Mouse (Mus musculus) intestine, postnatal 0 days (tissue): ENCODE results near the gene Nol3. TPM values are rescaled to one million over a fixed set of nuclear protein-coding genes. Genes with fewer than 3 reads are reported as not detected.

Experiments used
- ATAC-seq: fragments of 200-750 bp; cut with Nextera tagmentation; 2 replicates; pipeline ENCODE4 v1.8.0; 2017; ENCODE audit warnings: mild to moderate bottlenecking, moderate TSS enrichment, moderate library complexity
- H3K27ac ChIP-seq: fragments of 300-500 bp; sonication (generic); 2 replicates; pipeline ENCODE4 v1.5.1; 2014; ENCODE audit warnings: mild to moderate bottlenecking, low read depth, low read length, moderate library complexity
- H3K27me3 ChIP-seq: fragments of 300-500 bp; sonication (generic); replicated peaks from 2 replicates; pipeline ENCODE4 v1.6.1; 2014; ENCODE audit warnings: low read length, mixed read lengths; ENCODE audit not compliant: control insufficient read depth, insufficient read depth
- H3K36me3 ChIP-seq: fragments of 300-500 bp; sonication (generic); 2 replicates; pipeline ENCODE4 v1.6.1; 2014; ENCODE audit warnings: mild to moderate bottlenecking, moderate library complexity; ENCODE audit not compliant: control insufficient read depth, insufficient read depth
- H3K4me1 ChIP-seq: fragments of 300-500 bp; sonication (generic); replicated peaks from 2 replicates; pipeline ENCODE4 v1.6.1; 2014; ENCODE audit warnings: antibody characterized with exemption, low read length, mixed read lengths; ENCODE audit not compliant: control insufficient read depth, insufficient read depth
- H3K4me2 ChIP-seq: fragments of 300-500 bp; sonication (generic); replicated peaks from 2 replicates; pipeline ENCODE4 v1.6.1; 2014; ENCODE audit warnings: low read depth, mild to moderate bottlenecking, moderate library complexity
- H3K4me3 ChIP-seq: fragments of 300-500 bp; sonication (generic); 2 replicates; pipeline ENCODE4 v1.5.1; 2014; ENCODE audit warnings: low read depth, low read length
- H3K9ac ChIP-seq: fragments of 300-500 bp; sonication (generic); 2 replicates; pipeline ENCODE4 v1.6.1; 2014; ENCODE audit warnings: mild to moderate bottlenecking, low read depth, low read length
- H3K9me3 ChIP-seq: fragments of 300-500 bp; sonication (generic); 2 replicates; pipeline ENCODE4 v1.6.1; 2016; ENCODE audit warnings: mixed run types; ENCODE audit not compliant: control insufficient read depth
- CTCF ChIP-seq: sonication (generic); IDR thresholded peaks from 2 replicates; pipeline ENCODE4 v1.5.1; 2016; ENCODE audit warnings: low read depth, mild to moderate bottlenecking, control low read depth, antibody characterized with exemption, moderate library complexity
- WGBS: fragments of 180-500 bp; shearing (Covaris S2); extraction: QIAGEN DNeasy Blood & Tissue Kit; methylation state at CpG from one replicate; pipeline ENCODE4 v1.1.7; 2014; 5-methylcytosine and 5-hydroxymethylcytosine counted together
- polyA plus RNA-seq: library from polyadenylated mRNA; unstranded; fragments of >200 nt; fragmentation: Nextera tagmentation; extraction: Ambion mirVana; gene quantifications from 2 replicates; pipeline ENCODE4 v1.2.1, GENCODE M21; 2015

Nol3 gene
- polyA plus RNA-seq, 1 experiment from 2014 or later: 0.76 TPM

DNA sequence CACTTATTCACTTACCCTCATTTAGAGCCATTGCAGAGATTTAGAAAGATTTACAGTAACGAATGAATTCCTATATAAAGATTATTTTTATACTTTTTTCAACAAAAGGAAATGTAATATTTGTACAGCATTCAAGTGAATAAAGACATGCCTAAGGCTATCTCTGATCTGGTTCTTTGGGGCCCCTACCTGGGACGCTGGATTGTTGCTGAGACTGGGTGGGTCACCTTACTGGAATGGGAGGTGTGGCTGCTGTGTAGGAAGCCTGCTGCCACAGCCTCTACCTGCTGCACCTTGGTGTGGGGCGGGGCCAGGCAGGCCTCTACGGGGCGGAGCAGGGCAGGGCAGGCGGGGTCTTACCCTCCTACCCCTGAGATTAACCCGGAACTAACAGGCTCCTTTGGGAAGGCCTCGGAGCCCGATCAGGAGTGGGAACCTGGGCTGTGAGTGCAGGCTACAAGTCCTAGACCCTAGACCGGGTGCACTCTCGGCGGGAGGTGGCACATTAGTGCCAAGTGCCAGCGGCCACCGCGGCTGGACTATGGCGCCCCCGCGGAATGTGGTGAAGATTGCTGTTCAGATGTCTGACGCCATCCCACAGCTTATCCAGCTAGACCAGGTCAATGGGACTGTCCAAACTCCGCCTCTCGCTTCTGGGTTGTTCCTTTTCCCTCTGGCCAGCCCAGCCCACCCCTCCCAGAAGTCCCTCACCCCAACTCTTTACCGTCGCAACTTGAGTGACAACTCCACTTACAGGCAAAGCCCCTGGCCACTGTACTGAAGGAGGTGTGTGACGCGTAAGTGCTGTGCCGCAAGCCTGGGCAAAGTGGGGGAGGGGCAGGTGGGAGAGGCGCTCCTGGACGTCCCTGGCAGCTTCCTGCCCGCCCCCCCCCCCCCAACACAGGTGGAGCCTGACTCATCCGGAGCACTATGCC lies 29.5 kb downstream of the Nol3 start, which contains the start of gene Elmo3:
Gene Elmo3, plus strand, starts transcription at position 391 of the 935 bp plus-strand sequence.
- Histone ChIP-seq H3K4me3 (peak within 1 kb of the TSS; percentile 46), H3K4me1 (peaks cover 4% of the 10 kb centered on the region; the same call in 1 of the 2 replicates), H3K27me3 (no peaks in the 10 kb centered on the region), H3K9ac (peak within 1 kb of the TSS; percentile 65), H3K36me3 (peaks cover 65% of the 10 kb centered on the region), H3K4me2 (peak within 1 kb of the TSS; percentile 82), H3K27ac (peak within 1 kb of the TSS; percentile 91), H3K9me3 (no peaks in the 10 kb centered on the region)
- ATAC-seq: peak; percentile 96
- WGBS: 3% methylated on average over 29 of the region's 30 CpGs
- TF ChIP-seq CTCF: peak; percentile 32

DNA sequence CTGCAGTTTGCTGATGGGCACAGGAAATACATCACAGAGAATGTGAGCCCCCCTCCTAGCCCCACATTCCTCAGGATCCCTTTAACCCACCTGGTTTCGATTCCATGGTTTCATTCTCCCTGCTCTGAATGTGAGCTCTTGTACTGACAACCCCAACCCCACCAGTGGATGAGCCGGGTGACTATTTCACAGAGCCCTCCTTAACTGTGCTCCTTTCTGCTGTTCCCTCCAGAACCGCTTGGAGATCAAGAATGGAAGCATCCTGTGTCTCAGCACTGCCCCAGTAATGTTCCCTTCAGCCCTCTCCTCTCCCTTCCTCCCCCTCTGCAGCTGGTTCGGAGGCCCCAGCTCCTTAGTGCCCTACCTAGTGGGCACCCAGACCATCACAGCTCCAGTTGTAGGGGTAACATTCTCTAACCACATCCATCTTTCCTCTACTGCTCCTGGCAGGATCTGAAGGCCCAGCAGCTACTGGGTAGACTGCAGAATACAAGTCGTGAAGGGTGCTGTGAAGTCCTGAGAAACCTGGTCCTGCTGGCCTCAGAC lies 30.3 kb downstream of the Nol3 start:
- Histone ChIP-seq H3K9ac (peak overlapping the region; percentile 65), H3K4me2 (peak overlapping the region; percentile 82), H3K9me3 (no peaks in the 10 kb centered on the region), H3K4me3 (peak overlapping the region; percentile 46), H3K36me3 (peaks cover 62% of the 10 kb centered on the region), H3K4me1 (peaks cover 4% of the 10 kb centered on the region; the same call in 1 of the 2 replicates), H3K27ac (peak overlapping the region; percentile 91; the same call in 1 of the 2 replicates), H3K27me3 (no peaks in the 10 kb centered on the region)
- peak; percentile 26 for TF ChIP-seq CTCF
- no peak for ATAC-seq
- WGBS: 22% methylated on average over 5 of the region's 5 CpGs

DNA sequence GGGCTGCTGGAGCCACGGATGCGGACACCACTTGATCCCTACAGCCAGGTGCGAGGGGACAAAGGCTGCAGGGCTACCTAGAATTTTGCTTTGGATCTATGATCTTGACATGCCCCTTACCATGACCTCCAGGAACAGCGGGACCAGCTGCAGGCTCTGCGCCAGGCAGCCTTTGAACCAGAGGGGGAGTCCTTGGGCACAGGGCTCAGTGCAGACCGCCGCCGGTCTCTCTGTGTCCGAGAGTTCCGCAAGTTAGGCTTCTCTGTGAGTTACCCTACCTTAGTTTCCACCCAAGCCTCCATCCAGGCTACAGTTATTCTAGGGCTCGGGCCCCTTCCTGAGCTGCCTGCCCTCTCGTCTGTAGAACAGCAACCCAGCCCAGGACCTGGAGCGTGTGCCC lies 31.7 kb downstream of the Nol3 start:
- Histone ChIP-seq H3K4me3 (no peak overlapping the region), H3K27me3 (no peaks in the 10 kb centered on the region), H3K4me1 (peaks cover 4% of the 10 kb centered on the region; the same call in 1 of the 2 replicates), H3K4me2 (no peak overlapping the region), H3K27ac (no peak overlapping the region), H3K36me3 (peaks cover 58% of the 10 kb centered on the region), H3K9ac (no peak overlapping the region), H3K9me3 (no peaks in the 10 kb centered on the region)
- 94% methylated on average over 13 of the region's 13 CpGs for WGBS
- ATAC-seq: no peak
- no peak for TF ChIP-seq CTCF

DNA sequence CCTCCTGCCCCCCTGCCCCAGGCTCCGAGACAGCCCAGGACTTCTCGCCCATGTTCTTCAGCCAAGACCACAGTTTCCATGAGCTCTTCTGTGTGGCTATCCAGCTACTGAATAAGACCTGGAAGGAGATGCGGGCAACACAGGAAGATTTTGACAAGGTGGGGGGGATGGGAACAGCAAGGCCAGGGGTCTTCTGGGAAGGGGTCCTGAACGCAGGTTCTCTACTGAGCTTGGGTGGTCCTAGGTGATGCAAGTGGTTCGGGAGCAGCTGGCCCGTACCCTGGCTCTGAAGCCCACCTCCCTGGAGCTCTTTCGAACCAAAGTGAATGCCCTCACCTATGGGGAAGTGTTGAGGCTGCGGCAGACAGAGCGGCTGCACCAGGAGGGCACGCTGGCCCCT lies 32.5 kb downstream of the Nol3 start:
- Histone ChIP-seq H3K27me3 (no peaks in the 10 kb centered on the region), H3K27ac (no peak overlapping the region), H3K9ac (no peak overlapping the region), H3K4me2 (no peak overlapping the region), H3K36me3 (peaks cover 62% of the 10 kb centered on the region), H3K4me3 (no peak overlapping the region), H3K4me1 (peaks cover 4% of the 10 kb centered on the region; the same call in 1 of the 2 replicates), H3K9me3 (no peaks in the 10 kb centered on the region)
- 92% methylated on average over 10 of the region's 10 CpGs for WGBS
- ATAC-seq: no peak
- no peak for TF ChIP-seq CTCF

DNA sequence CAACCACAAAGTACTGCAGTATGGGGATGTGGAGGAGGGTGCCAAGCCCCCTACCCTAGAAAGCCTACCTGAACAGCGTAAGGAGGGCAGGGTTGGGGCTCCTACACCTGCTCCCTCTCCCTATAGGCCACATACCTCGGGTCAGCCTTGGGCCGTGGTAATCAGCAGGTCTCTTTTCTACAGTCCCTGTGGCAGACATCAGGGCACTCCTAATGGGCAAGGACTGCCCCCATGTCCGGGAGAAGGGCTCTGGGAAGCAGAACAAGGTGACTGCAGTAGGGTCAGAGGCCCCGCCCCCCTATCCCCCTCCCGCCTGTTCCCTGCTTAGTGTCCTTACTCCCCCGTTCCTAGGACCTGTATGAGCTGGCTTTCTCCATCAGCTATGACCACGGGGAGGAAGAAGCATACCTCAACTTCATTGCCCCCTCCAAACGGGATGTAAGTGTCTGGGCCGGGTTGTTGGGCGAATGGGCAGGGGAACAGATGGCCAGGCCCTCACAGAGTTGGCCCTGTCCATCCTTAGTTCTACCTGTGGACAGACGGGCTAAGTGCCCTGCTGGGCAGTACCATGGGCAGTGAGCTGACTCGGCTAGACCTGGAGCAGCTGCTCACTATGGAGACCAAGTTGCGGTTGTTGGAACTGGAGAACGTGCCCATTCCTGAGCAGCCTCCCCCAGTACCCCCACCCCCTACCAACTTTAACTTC lies 33.4 kb downstream of the Nol3 start:
- Histone ChIP-seq H3K36me3 (peaks cover 65% of the 10 kb centered on the region), H3K9ac (no peak overlapping the region), H3K27me3 (no peaks in the 10 kb centered on the region), H3K27ac (no peak overlapping the region), H3K4me3 (no peak overlapping the region), H3K9me3 (no peaks in the 10 kb centered on the region), H3K4me1 (peaks cover 4% of the 10 kb centered on the region; the same call in 1 of the 2 replicates), H3K4me2 (no peak overlapping the region)
- no peak for TF ChIP-seq CTCF
- WGBS: 84% methylated on average over 15 of the region's 15 CpGs
- ATAC-seq: no peak

DNA sequence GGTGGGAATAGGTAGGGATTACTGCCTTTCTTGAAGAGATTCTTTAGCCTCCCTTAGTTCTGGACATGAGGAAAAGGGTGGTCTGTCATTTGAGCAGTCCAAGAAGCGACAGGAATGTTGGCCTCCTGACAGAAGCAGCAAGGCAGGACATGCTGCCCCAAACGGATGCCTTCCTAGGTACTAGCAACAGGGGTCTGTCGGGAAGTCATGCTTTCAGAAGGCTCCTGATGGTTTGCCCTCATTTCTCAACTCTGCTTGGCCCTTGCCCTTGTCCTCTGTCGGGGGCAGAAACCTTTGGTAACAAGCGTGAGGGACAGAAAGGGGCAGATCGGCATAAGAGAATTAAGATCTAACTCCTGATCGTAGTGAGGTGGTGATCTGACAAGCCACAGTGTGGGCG lies 34.2 kb downstream of the Nol3 start:
- H3K36me3 ChIP-seq: peaks cover 70% of the 10 kb centered on the region
- H3K27ac ChIP-seq: no peak overlapping the region
- WGBS: 84% methylated on average over 8 of the region's 8 CpGs
- TF ChIP-seq CTCF: no peak
- H3K4me1 ChIP-seq: peaks cover 2% of the 10 kb centered on the region; the same call in 1 of the 2 replicates
- H3K4me2 ChIP-seq: no peak overlapping the region
- no peak overlapping the region for H3K4me3 ChIP-seq
- H3K9ac ChIP-seq: no peak overlapping the region
- ATAC-seq: no peak
- H3K9me3 ChIP-seq: no peaks in the 10 kb centered on the region
- H3K27me3 ChIP-seq: no peaks in the 10 kb centered on the region
